Mouse (Mus musculus) testis, adult 10 weeks (tissue): Measurements from ENCODE around the gene Slc43a2. TPM values are rescaled to one million over a fixed set of nuclear protein-coding genes. Genes with fewer than 3 reads are reported as not detected.

ENCODE experiments used
- polyA plus RNA-seq: library from polyadenylated mRNA; stranded (reverse); fragments of 350-450 nt; fragmentation: Illumina TruSeq; extraction: RNeasy Lipid Tissue Mini Kit (QIAGEN cat#74804); gene quantifications from one replicate; pipeline ENCODE4 v1.2.3, GENCODE M21; 2014; ENCODE audit warnings: low read depth, low replicate concordance

Gene Slc43a2
- 3.3 TPM for polyA plus RNA-seq

GRCm38 (mm10) chr11:75531469-75532242 lies at the start of gene Slc43a2:
Slc43a2 (plus strand) TSS chr11:75531694.

GRCm38 (mm10) chr11:75486601-75487285 lies 44.8 kb upstream of the Slc43a2 start, which contains the start of gene Prpf8:
Prpf8 (plus strand) TSS chr11:75486816.

GRCm38 (mm10) chr11:75509741-75510626 lies 21.5 kb upstream of the Slc43a2 start, which contains the start of gene Rilp:
Rilp (plus strand) TSS chr11:75510094.

GRCm38 (mm10) chr11:75513336-75513735 lies 18.2 kb upstream of the Slc43a2 start, which contains the start of gene Scarf1:
Scarf1 (plus strand) TSS chr11:75513540.

GRCm38 (mm10) chr11:75587493-75588284 lies 56.2 kb downstream of the Slc43a2 start, which contains the start of gene Pitpna:
Pitpna (plus strand) TSS chr11:75588097.

Other genes with a start within 250 kb of the Slc43a2 start
- 132 TPM for gene Rpa1, start 183.4 kb upstream of the Slc43a2 start, polyA plus RNA-seq
- gene Smyd4, start 183.3 kb upstream of the Slc43a2 start, polyA plus RNA-seq, result 2.8 TPM
- 3.7 TPM for gene Serpinf1, start 109.0 kb upstream of the Slc43a2 start, polyA plus RNA-seq
- not detected for gene Serpinf2, start 92.1 kb upstream of the Slc43a2 start, polyA plus RNA-seq
- gene Wdr81, start 77.0 kb upstream of the Slc43a2 start, polyA plus RNA-seq, result 0.11 TPM
- gene Tlcd2, start 70.0 kb upstream of the Slc43a2 start, polyA plus RNA-seq, result 3.8 TPM
- gene Prpf8, start 44.9 kb upstream of the Slc43a2 start, polyA plus RNA-seq, result 35.5 TPM
- gene Rilp, start 21.6 kb upstream of the Slc43a2 start, polyA plus RNA-seq, result not detected
- gene Scarf1, start 18.2 kb upstream of the Slc43a2 start, polyA plus RNA-seq, result not detected
- gene Pitpna, start 56.4 kb downstream of the Slc43a2 start, polyA plus RNA-seq, result 94.6 TPM
- gene Inpp5k, start 99.3 kb downstream of the Slc43a2 start, polyA plus RNA-seq, result 125 TPM
- gene Myo1c, start 118.8 kb downstream of the Slc43a2 start, polyA plus RNA-seq, result 5.4 TPM
- gene Crk, start 147.6 kb downstream of the Slc43a2 start, polyA plus RNA-seq, result 50.6 TPM
- gene Ywhae, start 201.2 kb downstream of the Slc43a2 start, polyA plus RNA-seq, result 1,124 TPM